22 mouse cellular contexts compared by ENCODE assay signal in genomic region chr6:53130717-53131330, GRCm38 (mm10).
DNase-seq lines count a peak whose midpoint lies in the region; ATAC-seq and TF ChIP-seq lines count a peak whose summit lies in the region.
"Had no signal": no experiment of that assay in that cellular context is flagged by ENCODE, and none has a peak within 500 bp of the region (broad histone marks: within the 10 kb centered on the region; RNA-seq: fewer than 3 reads in every experiment).

No protein-coding gene starts in this region.

- WGBS in lung, embryonic 15.5 days = 24% methylated on average over 2 of the region's 2 CpGs
- WGBS in stomach, embryonic 16.5 days = 28% methylated on average over 2 of the region's 2 CpGs

- no peaks in the 10 kb centered on the region for H3K36me3 ChIP-seq in lung, embryonic 15.5 days
- H3K36me3 ChIP-seq in CH12.LX (replicated peaks in 1 of 2; ENCODE audit: control insufficient read depth in 1 of 2, insufficient read depth in 1 of 2, low read length in 1 of 2) = no peaks in the 10 kb centered on the region
- H3K36me3 ChIP-seq in stomach, embryonic 16.5 days (ENCODE audit: control insufficient read depth, insufficient read depth, low read length) = no peaks in the 10 kb centered on the region
- H3K36me3 ChIP-seq: limb, embryonic 12.5 days; liver, embryonic 15.5 days; neural tube, embryonic 15.5 days had no signal

- in situ Hi-C loops in CH12.LX (cut with MboI; ENCODE audit: low pct_ligation_motif_present, low pct_unique_long_range_greater_than_20kb, low sequenced_read_pairs) = loop anchor here (5.0 kb wide), 1 partner anchor 39 kb away; no protein-coding TSS in a partner anchor

- H3K4me3 ChIP-seq in lung, embryonic 15.5 days = no peak overlapping the region
- H3K4me3 ChIP-seq in CH12.LX (replicated peaks in 1 of 3; ENCODE audit: low read depth in 2 of 3, low read length in 2 of 3, poor library complexity in 1 of 3) = no peak overlapping the region
- H3K4me3 ChIP-seq in stomach, embryonic 16.5 days (replicated peaks; ENCODE audit: low read length) = no peak overlapping the region
- H3K4me3 ChIP-seq: erythroblast, embryonic 14.5 days; layer of hippocampus, adult 2 months; left cerebral cortex, adult 2 months; limb, embryonic 12.5 days; liver, embryonic 15.5 days; megakaryocyte, embryonic 14.5 days; neural tube, embryonic 15.5 days had no signal

- no peak for DNase-seq in lung, adult 18-20 months
- DNase-seq in CH12.LX (ENCODE audit: extremely low read depth) (peak; percentile 74), R1 (ENCODE audit: low read depth, low spot score) (peak; percentile 52)
- no peak for DNase-seq in cerebellum, adult 8-10 months
- no peak for DNase-seq in neural tube, embryonic 10.5 days (ENCODE audit: extremely low spot score, low spot score)
- DNase-seq: adrenal gland, postnatal 25 days; cerebellum, adult 18-20 months; cerebellum, postnatal 14 days; forebrain, postnatal 0 days; kidney, postnatal 36 days; midbrain, embryonic 14.5 days had no signal

- H3K9ac ChIP-seq in lung, embryonic 15.5 days = no peak overlapping the region
- no peak overlapping the region for H3K9ac ChIP-seq in CH12.LX (ENCODE audit: insufficient read depth, low read depth)
- H3K9ac ChIP-seq in stomach, embryonic 16.5 days (ENCODE audit: low read length) = no peak overlapping the region
- H3K9ac ChIP-seq: forebrain, postnatal 0 days; hindbrain, embryonic 14.5 days; limb, embryonic 12.5 days; liver, embryonic 15.5 days; neural tube, embryonic 15.5 days had no signal

- no peaks in the 10 kb centered on the region for H3K27me3 ChIP-seq in lung, embryonic 15.5 days
- no peaks in the 10 kb centered on the region for H3K27me3 ChIP-seq in CH12.LX (replicated peaks)
- H3K27me3 ChIP-seq in stomach, embryonic 16.5 days (ENCODE audit: control insufficient read depth, insufficient read depth, low read length) = no peaks in the 10 kb centered on the region
- H3K27me3 ChIP-seq: limb, embryonic 12.5 days; liver, embryonic 15.5 days; megakaryocyte, embryonic 14.5 days; neural tube, embryonic 15.5 days had no signal

- no peak for TF ChIP-seq POLR2A in CH12.LX (IDR thresholded peaks at IDR 0.05; ENCODE audit: low read depth, low read length)

- 0 out of 2 replicates have a peak overlapping the region, but pooled peaks have one; percentile 9 for H3K27ac ChIP-seq in lung, embryonic 15.5 days
- H3K27ac ChIP-seq in CH12.LX (ENCODE audit: insufficient read depth, low read depth) = no peak overlapping the region
- H3K27ac ChIP-seq in stomach, embryonic 16.5 days (ENCODE audit: low read length) = no peak overlapping the region
- H3K27ac ChIP-seq: hindbrain, embryonic 14.5 days; layer of hippocampus, adult 2 months; left cerebral cortex, adult 2 months; limb, embryonic 12.5 days; liver, embryonic 15.5 days; neural tube, embryonic 15.5 days had no signal

- H3K4me2 ChIP-seq in lung, embryonic 15.5 days = no peak overlapping the region
- peak overlapping the region; percentile 39 for H3K4me2 ChIP-seq in CH12.LX (ENCODE audit: insufficient read depth, low read depth, poor library complexity, severe bottlenecking)
- no peak overlapping the region for H3K4me2 ChIP-seq in stomach, embryonic 16.5 days (ENCODE audit: low read depth, low read length)
- H3K4me2 ChIP-seq: hindbrain, embryonic 14.5 days; limb, embryonic 12.5 days; liver, embryonic 15.5 days; neural tube, embryonic 15.5 days had no signal

- no peak for TF ChIP-seq RAD21 in CH12.LX (IDR thresholded peaks at IDR 0.05; ENCODE audit: low read depth, low read length)

- TF ChIP-seq EP300 in CH12.LX (IDR thresholded peaks at IDR 0.05; ENCODE audit: low read length) = peak; percentile 78

- no peak for TF ChIP-seq CTCF in CH12.LX (conservative IDR thresholded peaks at IDR 0.05 in 1 of 2, IDR thresholded peaks at IDR 0.05 in 1 of 2; ENCODE audit: low read depth in 2 of 2, low read length in 2 of 2)

- dilution Hi-C loops in CH12.LX (cut with MboI; ENCODE audit: extremely low pct_ligation_motif_present, extremely low pct_unique_long_range_greater_than_20kb, low sequenced_read_pairs) = no loop called here

- no peaks in the 10 kb centered on the region for H3K9me3 ChIP-seq in lung, embryonic 15.5 days
- H3K9me3 ChIP-seq in CH12.LX (replicated peaks; ENCODE audit: low read length) = no peaks in the 10 kb centered on the region
- H3K9me3 ChIP-seq in stomach, embryonic 16.5 days (replicated peaks; ENCODE audit: control insufficient read depth, low read length) = no peaks in the 10 kb centered on the region
- H3K9me3 ChIP-seq: limb, embryonic 12.5 days; liver, embryonic 15.5 days; megakaryocyte, embryonic 14.5 days; neural tube, embryonic 15.5 days had no signal

- H3K4me1 ChIP-seq in lung, embryonic 15.5 days = no peaks in the 10 kb centered on the region
- peaks cover 7 to 17% of the 10 kb centered on the region in 2 experiments for H3K4me1 ChIP-seq in CH12.LX (ENCODE audit: control insufficient read depth in 1 of 2, insufficient read depth in 2 of 2)
- no peaks in the 10 kb centered on the region for H3K4me1 ChIP-seq in stomach, embryonic 16.5 days (ENCODE audit: control insufficient read depth, insufficient read depth, low read length)
- H3K4me1 ChIP-seq: liver, embryonic 15.5 days; neural tube, embryonic 15.5 days had no signal

- H3K79me2 ChIP-seq in CH12.LX (replicated peaks; ENCODE audit: control insufficient read depth, extremely low read depth, insufficient read depth, poor library complexity, severe bottlenecking) = no peaks in the 10 kb centered on the region

- no peak for ATAC-seq in lung, embryonic 15.5 days (ENCODE audit: borderline replicate concordance, extremely low read depth, low FRiP score, low TSS enrichment)
- ATAC-seq in stomach, embryonic 16.5 days (ENCODE audit: insufficient read depth, low FRiP score) = 0 out of 2 replicates have a peak, but pooled peaks have one; percentile 50
- ATAC-seq: forebrain, postnatal 0 days; intestine, postnatal 0 days had no signal

TF ChIP-seq in CH12.LX, 34 proteins besides CTCF, POLR2A, EP300 and RAD21:
- TF ChIP-seq ETS1 (conservative IDR thresholded peaks at IDR 0.05; ENCODE audit: low read depth, low read length) (peak; percentile 98), SIN3A (IDR thresholded peaks at IDR 0.05; ENCODE audit: low read length) (no peak), ZKSCAN1 (IDR thresholded peaks at IDR 0.05; ENCODE audit: borderline replicate concordance, low read depth, low read length) (no peak), USF2 (conservative IDR thresholded peaks at IDR 0.05; ENCODE audit: low read depth, low read length) (no peak), ZNF384 (IDR thresholded peaks at IDR 0.05; ENCODE audit: low read depth, low read length) (peak; percentile 89), BHLHE40 (IDR thresholded peaks at IDR 0.05; ENCODE audit: low read depth, low read length) (peak; percentile 74), HCFC1 (IDR thresholded peaks at IDR 0.05; ENCODE audit: low read depth, low read length) (no peak), JUN (IDR thresholded peaks at IDR 0.05; ENCODE audit: insufficient read depth, low read depth, low read length) (peak; percentile 93), RCOR1 (conservative IDR thresholded peaks at IDR 0.05; ENCODE audit: low read depth, low read length) (peak; percentile 67; the same call in 1 of the 2 replicates), TCF12 (IDR thresholded peaks at IDR 0.05; ENCODE audit: low read depth, low read length) (0 out of 2 replicates have a peak, but pooled peaks have one; percentile 13), UBTF (IDR thresholded peaks at IDR 0.05; ENCODE audit: low read depth, low read length) (no peak), MXI1 (IDR thresholded peaks at IDR 0.05; ENCODE audit: low read depth, low read length) (no peak; the same call in 1 of the 2 replicates), MYC (IDR thresholded peaks at IDR 0.05; ENCODE audit: low read depth, low read length) (0 out of 2 replicates have a peak, but pooled peaks have one; percentile 47), POLR2AphosphoS2 (IDR thresholded peaks at IDR 0.05; ENCODE audit: low read depth, low read length) (no peak), CHD1 (IDR thresholded peaks at IDR 0.05; ENCODE audit: low read depth, low read length) (no peak), PAX5 (IDR thresholded peaks at IDR 0.05; ENCODE audit: low read length) (no peak), TBP (conservative IDR thresholded peaks at IDR 0.05; ENCODE audit: low read depth, low read length) (no peak), IRF4 (IDR thresholded peaks at IDR 0.05; ENCODE audit: low read depth, low read length) (peak; percentile 93), ZMIZ1 (IDR thresholded peaks at IDR 0.05; ENCODE audit: low read depth, low read length) (no peak), KAT2A (IDR thresholded peaks at IDR 0.05; ENCODE audit: insufficient replicate concordance, low read length) (no peak), USF1 (IDR thresholded peaks at IDR 0.05; ENCODE audit: low read depth, low read length) (no peak), JUND (conservative IDR thresholded peaks at IDR 0.05; ENCODE audit: low read depth, low read length) (peak; percentile 92), NRF1 (IDR thresholded peaks at IDR 0.05; ENCODE audit: low read depth, low read length) (no peak), MAZ (IDR thresholded peaks at IDR 0.05; ENCODE audit: low read depth, low read length) (no peak), E2F4 (IDR thresholded peaks at IDR 0.05; ENCODE audit: insufficient replicate concordance, low read depth, low read length) (no peak), SMC3 (IDR thresholded peaks at IDR 0.05; ENCODE audit: low read depth, low read length) (no peak), ZC3H11A (IDR thresholded peaks at IDR 0.05; ENCODE audit: low read depth, low read length) (no peak), ELF1 (IDR thresholded peaks at IDR 0.05; ENCODE audit: low read depth, low read length) (peak; percentile 64), MAFK (IDR thresholded peaks at IDR 0.05; ENCODE audit: insufficient replicate concordance, low read length) (peak; percentile 56; the same call in 1 of the 2 replicates), MEF2A (IDR thresholded peaks at IDR 0.05; ENCODE audit: borderline replicate concordance, low read depth, low read length) (peak; percentile 91), GABPA (IDR thresholded peaks at IDR 0.05; ENCODE audit: insufficient replicate concordance, low read depth, low read length) (no peak), CHD2 (IDR thresholded peaks at IDR 0.05; ENCODE audit: low read length) (no peak), MAX (IDR thresholded peaks at IDR 0.05; ENCODE audit: low read length) (peak; percentile 51), NELFE (IDR thresholded peaks at IDR 0.05; ENCODE audit: low read depth, low read length) (no peak)

Comparison
In these comparisons a context has a peak if more than half of its experiments do, and no peak if none do; other contexts are left out.
1. DNase-seq: peak in CH12.LX (single experiment) and R1 (single experiment); none in lung, adult 18-20 months (0 of 2), cerebellum, adult 8-10 months (single experiment) and neural tube, embryonic 10.5 days (single experiment).